Mouse (Mus musculus): ENCODE data around the gene Npb. TPM values are rescaled to one million over a fixed set of nuclear protein-coding genes. Genes with fewer than 3 reads are reported as not detected.

The Npb gene
- polyA plus RNA-seq, 1 experiment from 2014 or later = 0.65 TPM

Small RNA genes within 50 kb of the gene (microRNA-seq; reads per million reads assigned to microRNA genes)
- 2.1 reads per million for gene Mir6936

Other genes starting within 250 kb of the Npb start
- gene Fscn2, start 246.9 kb upstream of the Npb start, polyA plus RNA-seq (2016; fragmentation: Nextera tagmentation; extraction: Ambion mirVana) = 0.64 TPM in 2 replicates
- 38.0 and 40.0 TPM in 2 replicates for gene Faap100, start 229.7 kb upstream of the Npb start, polyA plus RNA-seq (2016; fragmentation: Nextera tagmentation; extraction: Ambion mirVana)
- 49.8 and 56.0 TPM in 2 replicates for gene Nploc4, start 170.8 kb upstream of the Npb start, polyA plus RNA-seq (2016; fragmentation: Nextera tagmentation; extraction: Ambion mirVana)
- not detected in 2 replicates for gene Tspan10, start 165.8 kb upstream of the Npb start, polyA plus RNA-seq (2016; fragmentation: Nextera tagmentation; extraction: Ambion mirVana)
- 0.20 TPM in 1 of 2 replicates, not detected in the other for gene Pde6g, start 155.0 kb upstream of the Npb start, polyA plus RNA-seq (2016; fragmentation: Nextera tagmentation; extraction: Ambion mirVana)
- gene Oxld1, start 150.4 kb upstream of the Npb start, polyA plus RNA-seq (2016; fragmentation: Nextera tagmentation; extraction: Ambion mirVana) = 10.4 and 13.2 TPM in 2 replicates
- gene Ccdc137, start 150.4 kb upstream of the Npb start, polyA plus RNA-seq (2016; fragmentation: Nextera tagmentation; extraction: Ambion mirVana) = 47.8 and 52.4 TPM in 2 replicates
- 58.5 and 58.9 TPM in 2 replicates for gene Arl16, start 140.9 kb upstream of the Npb start, polyA plus RNA-seq (2016; fragmentation: Nextera tagmentation; extraction: Ambion mirVana)
- gene Mrpl12, start 123.9 kb upstream of the Npb start, polyA plus RNA-seq (2016; fragmentation: Nextera tagmentation; extraction: Ambion mirVana) = 135 and 139 TPM in 2 replicates
- 54.6 and 59.8 TPM in 2 replicates for gene Slc25a10, start 116.6 kb upstream of the Npb start, polyA plus RNA-seq (2016; fragmentation: Nextera tagmentation; extraction: Ambion mirVana)
- 3.8 and 4.0 TPM in 2 replicates for gene Gcgr, start 77.8 kb upstream of the Npb start, polyA plus RNA-seq (2016; fragmentation: Nextera tagmentation; extraction: Ambion mirVana)
- 221 and 229 TPM in 2 replicates for gene Mcrip1, start 58.8 kb upstream of the Npb start, polyA plus RNA-seq (2016; fragmentation: Nextera tagmentation; extraction: Ambion mirVana)
- gene Ppp1r27, start 57.3 kb upstream of the Npb start, polyA plus RNA-seq (2016; fragmentation: Nextera tagmentation; extraction: Ambion mirVana) = not detected in 2 replicates
- 620 and 631 TPM in 2 replicates for gene P4hb, start 35.2 kb upstream of the Npb start, polyA plus RNA-seq (2016; fragmentation: Nextera tagmentation; extraction: Ambion mirVana)
- 484 and 518 TPM in 2 replicates for gene Arhgdia, start 26.9 kb upstream of the Npb start, polyA plus RNA-seq (2016; fragmentation: Nextera tagmentation; extraction: Ambion mirVana)
- 671 and 778 TPM in 2 replicates for gene Alyref, start 10.1 kb upstream of the Npb start, polyA plus RNA-seq (2016; fragmentation: Nextera tagmentation; extraction: Ambion mirVana)
- 202 and 203 TPM in 2 replicates for gene Anapc11, start 10.1 kb upstream of the Npb start, polyA plus RNA-seq (2016; fragmentation: Nextera tagmentation; extraction: Ambion mirVana)
- gene Pcyt2, start 9.5 kb downstream of the Npb start, polyA plus RNA-seq (2016; fragmentation: Nextera tagmentation; extraction: Ambion mirVana) = 143 and 156 TPM in 2 replicates
- gene Sirt7, start 16.8 kb downstream of the Npb start, polyA plus RNA-seq (2016; fragmentation: Nextera tagmentation; extraction: Ambion mirVana) = 29.5 and 29.9 TPM in 2 replicates
- 28.8 and 29.9 TPM in 2 replicates for gene Mafg, start 25.1 kb downstream of the Npb start, polyA plus RNA-seq (2016; fragmentation: Nextera tagmentation; extraction: Ambion mirVana)
- 29.9 and 34.3 TPM in 2 replicates for gene Pycr1, start 35.3 kb downstream of the Npb start, polyA plus RNA-seq (2016; fragmentation: Nextera tagmentation; extraction: Ambion mirVana)
- 0.36 and 0.68 TPM in 2 replicates for gene Myadml2, start 39.7 kb downstream of the Npb start, polyA plus RNA-seq (2016; fragmentation: Nextera tagmentation; extraction: Ambion mirVana)
- gene Notum, start 52.7 kb downstream of the Npb start, polyA plus RNA-seq (2016; fragmentation: Nextera tagmentation; extraction: Ambion mirVana) = 8.8 and 12.6 TPM in 2 replicates
- gene Aspscr1, start 64.5 kb downstream of the Npb start, polyA plus RNA-seq (2016; fragmentation: Nextera tagmentation; extraction: Ambion mirVana) = 142 and 149 TPM in 2 replicates
- gene Cenpx, start 105.3 kb downstream of the Npb start, polyA plus RNA-seq (2016; fragmentation: Nextera tagmentation; extraction: Ambion mirVana) = 131 and 138 TPM in 2 replicates
- gene Lrrc45, start 105.4 kb downstream of the Npb start, polyA plus RNA-seq (2016; fragmentation: Nextera tagmentation; extraction: Ambion mirVana) = 77.9 and 78.4 TPM in 2 replicates
- 48.5 and 51.2 TPM in 2 replicates for gene Rac3, start 113.0 kb downstream of the Npb start, polyA plus RNA-seq (2016; fragmentation: Nextera tagmentation; extraction: Ambion mirVana)
- gene Dcxr, start 118.8 kb downstream of the Npb start, polyA plus RNA-seq (2016; fragmentation: Nextera tagmentation; extraction: Ambion mirVana) = 14.8 and 17.8 TPM in 2 replicates
- gene Cbr2, start 123.6 kb downstream of the Npb start, polyA plus RNA-seq (2016; fragmentation: Nextera tagmentation; extraction: Ambion mirVana) = 4.6 and 7.2 TPM in 2 replicates
- 6.4 and 8.4 TPM in 2 replicates for gene Hmga1b, start 154.3 kb downstream of the Npb start, polyA plus RNA-seq (2016; fragmentation: Nextera tagmentation; extraction: Ambion mirVana)
- gene Rfng, start 175.7 kb downstream of the Npb start, polyA plus RNA-seq (2016; fragmentation: Nextera tagmentation; extraction: Ambion mirVana) = 36.2 and 42.1 TPM in 2 replicates
- gene Gps1, start 175.8 kb downstream of the Npb start, polyA plus RNA-seq (2016; fragmentation: Nextera tagmentation; extraction: Ambion mirVana) = 233 and 242 TPM in 2 replicates
- 73.4 and 77.6 TPM in 2 replicates for gene Dus1l, start 187.9 kb downstream of the Npb start, polyA plus RNA-seq (2016; fragmentation: Nextera tagmentation; extraction: Ambion mirVana)
- 70.3 and 79.1 TPM in 2 replicates for gene Fasn, start 216.1 kb downstream of the Npb start, polyA plus RNA-seq (2016; fragmentation: Nextera tagmentation; extraction: Ambion mirVana)